In genomic region chr5:30192452-30192851, GRCm38 (mm10) we compare ENCODE assay signal across 19 mouse cellular contexts. TPM values are rescaled to one million over a fixed set of nuclear protein-coding genes. Genes with fewer than 3 reads are reported as not detected.
DNase-seq lines count a peak whose midpoint lies in the region; ATAC-seq and TF ChIP-seq lines count a peak whose summit lies in the region.
"Had no signal": no experiment of that assay in that cellular context is flagged by ENCODE, and none has a peak within 500 bp of the region (broad histone marks: within the 10 kb centered on the region; RNA-seq: fewer than 3 reads in every experiment).

No protein-coding gene starts in this region.

- no peaks in the 10 kb centered on the region for H3K79me2 ChIP-seq in heart, adult 2 months (replicated peaks; ENCODE audit: control insufficient read depth, insufficient read depth, low read length)

- WGBS in heart, adult 2 months, result 70% methylated on average over 1 of the region's 1 CpGs
- 65% methylated on average over 1 of the region's 1 CpGs for WGBS in liver, postnatal 0 days (ENCODE audit: insufficient replicate concordance)
- WGBS in liver, embryonic 11.5 days, result 64% methylated on average over 1 of the region's 1 CpGs

- H3K4me1 ChIP-seq in heart, adult 2 months (ENCODE audit: control insufficient read depth, insufficient read depth, low read length), result no peaks in the 10 kb centered on the region
- peaks cover 8% of the 10 kb centered on the region; the same call in 1 of the 2 replicates for H3K4me1 ChIP-seq in liver, postnatal 0 days (ENCODE audit: insufficient read depth)
- no peaks in the 10 kb centered on the region for H3K4me1 ChIP-seq in liver, embryonic 11.5 days (replicated peaks; ENCODE audit: control insufficient read depth, insufficient read depth, low read length)
- H3K4me1 ChIP-seq in E14TG2a.4 (replicated peaks; ENCODE audit: low read depth, low read length), result peaks cover 25% of the 10 kb centered on the region

- no peak overlapping the region for H3K4me2 ChIP-seq in liver, postnatal 0 days (ENCODE audit: low read depth, low read length)
- no peak overlapping the region for H3K4me2 ChIP-seq in liver, embryonic 11.5 days
- H3K4me2 ChIP-seq: midbrain, embryonic 11.5 days had no signal

- no peak for TF ChIP-seq POLR2A in heart, adult 2 months (IDR thresholded peaks at IDR 0.05; ENCODE audit: insufficient read depth, low read depth, low read length)

- H3K4me3 ChIP-seq in heart, adult 2 months, result no peak overlapping the region
- no peak overlapping the region for H3K4me3 ChIP-seq in liver, postnatal 0 days (ENCODE audit: low read depth, low read length)
- no peak overlapping the region for H3K4me3 ChIP-seq in liver, embryonic 11.5 days (ENCODE audit: low read depth, low read length)
- H3K4me3 ChIP-seq in E14TG2a.4 (replicated peaks; ENCODE audit: low read length), result no peak overlapping the region

- no peaks in the 10 kb centered on the region for H3K9me3 ChIP-seq in liver, postnatal 0 days (ENCODE audit: low read length)
- H3K9me3 ChIP-seq in liver, embryonic 11.5 days (ENCODE audit: control insufficient read depth, low read length), result no peaks in the 10 kb centered on the region
- no peaks in the 10 kb centered on the region for H3K9me3 ChIP-seq in E14TG2a.4 (ENCODE audit: low read length)

- no peaks in the 10 kb centered on the region for H3K27me3 ChIP-seq in heart, adult 2 months (ENCODE audit: control insufficient read depth, insufficient read depth, low read length)
- H3K27me3 ChIP-seq in liver, postnatal 0 days (ENCODE audit: insufficient read depth, low read length), result no peaks in the 10 kb centered on the region
- no peaks in the 10 kb centered on the region for H3K27me3 ChIP-seq in liver, embryonic 11.5 days (replicated peaks; ENCODE audit: control insufficient read depth, insufficient read depth, low read length)
- no peaks in the 10 kb centered on the region for H3K27me3 ChIP-seq in E14TG2a.4 (ENCODE audit: insufficient read depth, low read length)
- H3K27me3 ChIP-seq: Patski had no signal

- no peak overlapping the region for H3K27ac ChIP-seq in heart, adult 2 months
- H3K27ac ChIP-seq in liver, postnatal 0 days (ENCODE audit: low read depth), result no peak overlapping the region
- no peak overlapping the region for H3K27ac ChIP-seq in liver, embryonic 11.5 days (ENCODE audit: low read depth, low read length)

- intact Hi-C loops in heart, adult 2 months (cut with DNase I), result no loop called here
- intact Hi-C loops in heart, postnatal 36 days (cut with DNase I), result no loop called here

- no peak for TF ChIP-seq EP300 in heart, adult 2 months (IDR thresholded peaks at IDR 0.05; ENCODE audit: insufficient read depth, low read depth, low read length)
- no peak for TF ChIP-seq EP300 in liver, postnatal 0 days (IDR thresholded peaks at IDR 0.05; ENCODE audit: low read depth)

- no peak overlapping the region for H3K9ac ChIP-seq in heart, adult 2 months (ENCODE audit: low read depth, low read length)
- no peak overlapping the region for H3K9ac ChIP-seq in liver, postnatal 0 days (replicated peaks)
- H3K9ac ChIP-seq in liver, embryonic 11.5 days (ENCODE audit: low read depth, low read length), result no peak overlapping the region

- peaks cover 3% of the 10 kb centered on the region for H3K36me3 ChIP-seq in heart, adult 2 months (ENCODE audit: control insufficient read depth, insufficient read depth, low read length)
- peaks cover 7% of the 10 kb centered on the region; the same call in 1 of the 2 replicates for H3K36me3 ChIP-seq in liver, postnatal 0 days (replicated peaks; ENCODE audit: insufficient read depth, low read length)
- 0 out of 2 replicates have a peak, but pooled peaks cover 2% of the 10 kb centered on the region for H3K36me3 ChIP-seq in liver, embryonic 11.5 days (ENCODE audit: control insufficient read depth, insufficient read depth, low read length)
- peaks cover 9% of the 10 kb centered on the region for H3K36me3 ChIP-seq in E14TG2a.4 (ENCODE audit: insufficient read depth, low read length)

- TF ChIP-seq CTCF in heart, adult 2 months (IDR thresholded peaks at IDR 0.05), result peak; percentile 57
- TF ChIP-seq CTCF in liver, postnatal 0 days (IDR thresholded peaks at IDR 0.05; ENCODE audit: low read depth), result peak; percentile 45
- TF ChIP-seq CTCF in E14TG2a.4 (conservative IDR thresholded peaks at IDR 0.05; ENCODE audit: low read length), result peak; percentile 14; the same call in 1 of the 2 replicates

- no peak for DNase-seq in heart, adult 2 months
- DNase-seq in heart, postnatal 36 days, result no peak
- no peak for DNase-seq in liver, postnatal 0 days
- DNase-seq in liver, embryonic 11.5 days (ENCODE audit: low spot score), result no peak
- no peak for DNase-seq in frontal cortex, postnatal 25 days (ENCODE audit: low spot score in 2 of 2)
- no peak for DNase-seq in adrenal gland, postnatal 25 days
- DNase-seq: cerebellum, adult 11-12 months; heart, postnatal 4 days; liver; lung, postnatal 10 days had no signal

- no peak for ATAC-seq in liver, postnatal 0 days
- ATAC-seq in liver, embryonic 11.5 days (replicated peaks; ENCODE audit: low FRiP score), result no peak
- ATAC-seq in megakaryocyte-erythroid progenitor cell, adult 5-6 weeks (replicated peaks; ENCODE audit: low FRiP score, low TSS enrichment, poor library complexity, severe bottlenecking), result 0 out of 2 replicates have a peak, but pooled peaks have one; percentile 58
- ATAC-seq: forebrain, embryonic 14.5 days; Patski had no signal

RNA-seq across cellular contexts. Expression of gene Adgrf3, which starts 13.1 kb away (rescaled TPM):
- total RNA-seq in heart, adult 2 months (2021), result under 1 TPM in 1 of 2 experiments, not detected in 1; 0.20 TPM
- polyA plus RNA-seq in heart, adult 2 months (2012; rRNA removed), result 0.12 and 0.20 TPM in 2 replicates
- under 1 TPM in 1 of 2 experiments, not detected in 1; 0.08 TPM for total RNA-seq in heart, postnatal 36 days (2021)
- polyA plus RNA-seq in liver, postnatal 0 days (2015; fragmentation: Nextera tagmentation; extraction: Ambion mirVana), result not detected in 2 replicates
- polyA plus RNA-seq in liver, embryonic 11.5 days (2014; fragmentation: Nextera tagmentation; extraction: Ambion mirVana), result not detected in 2 replicates
- total RNA-seq in megakaryocyte-erythroid progenitor cell, adult 5-6 weeks (2014; fragmentation: Nextera tagmentation), result not detected in 2 replicates
- total RNA-seq in megakaryocyte-erythroid progenitor cell, adult 5-6 weeks (2017), result 0.34 TPM in 1 of 2 replicates, not detected in the other
- total RNA-seq in adrenal gland, postnatal 25 days (2021), result not detected in 2 replicates
- total RNA-seq: gastrocnemius, adult 18-20 months; layer of hippocampus, postnatal 10 days; left cerebral cortex, postnatal 25 days had no signal
- polyA plus RNA-seq: forebrain, embryonic 14.5 days; midbrain, embryonic 11.5 days; urinary bladder, adult 2 months had no signal

RNA-seq across cellular contexts. Expression of gene Hadhb, which starts 37.4 kb away (rescaled TPM):
- total RNA-seq in heart, adult 2 months (2021), result 1,000 to 10,000 TPM; 1,981 to 2,338 TPM
- polyA plus RNA-seq in heart, adult 2 months (2012; rRNA removed), result 1,187 and 1,731 TPM in 2 replicates
- total RNA-seq in heart, postnatal 36 days (2021), result 1,000 to 10,000 TPM; 2,118 to 2,205 TPM
- 421 and 447 TPM in 2 replicates for polyA plus RNA-seq in liver, postnatal 0 days (2015; fragmentation: Nextera tagmentation; extraction: Ambion mirVana)
- 145 and 167 TPM in 2 replicates for polyA plus RNA-seq in liver, embryonic 11.5 days (2014; fragmentation: Nextera tagmentation; extraction: Ambion mirVana)
- total RNA-seq in megakaryocyte-erythroid progenitor cell, adult 5-6 weeks (2014; fragmentation: Nextera tagmentation), result 85.5 and 94.8 TPM in 2 replicates
- 65.4 and 79.4 TPM in 2 replicates for total RNA-seq in megakaryocyte-erythroid progenitor cell, adult 5-6 weeks (2017)
- 681 and 777 TPM in 2 replicates for total RNA-seq in adrenal gland, postnatal 25 days (2021)

RNA-seq across cellular contexts. Expression of gene Hadha, which starts 37.5 kb away (rescaled TPM):
- total RNA-seq in heart, adult 2 months (2021), result 1,000 to 10,000 TPM; 1,174 to 1,333 TPM
- polyA plus RNA-seq in heart, adult 2 months (2012; rRNA removed), result 367 and 592 TPM in 2 replicates
- 1,000 to 10,000 TPM; 1,332 to 1,358 TPM for total RNA-seq in heart, postnatal 36 days (2021)
- polyA plus RNA-seq in liver, postnatal 0 days (2015; fragmentation: Nextera tagmentation; extraction: Ambion mirVana), result 224 and 228 TPM in 2 replicates
- polyA plus RNA-seq in liver, embryonic 11.5 days (2014; fragmentation: Nextera tagmentation; extraction: Ambion mirVana), result 122 and 128 TPM in 2 replicates
- total RNA-seq in megakaryocyte-erythroid progenitor cell, adult 5-6 weeks (2014; fragmentation: Nextera tagmentation), result 116 and 125 TPM in 2 replicates
- total RNA-seq in megakaryocyte-erythroid progenitor cell, adult 5-6 weeks (2017), result 157 TPM in 2 replicates
- 473 and 483 TPM in 2 replicates for total RNA-seq in adrenal gland, postnatal 25 days (2021)

RNA-seq across cellular contexts. Expression of gene Selenoi, which starts 39.9 kb away (rescaled TPM):
- total RNA-seq in heart, adult 2 months (2021), result 10 to 100 TPM; 13.9 to 16.1 TPM
- polyA plus RNA-seq in heart, adult 2 months (2012; rRNA removed), result 17.9 and 31.4 TPM in 2 replicates
- 10 to 100 TPM; 15.0 to 17.4 TPM for total RNA-seq in heart, postnatal 36 days (2021)
- polyA plus RNA-seq in liver, postnatal 0 days (2015; fragmentation: Nextera tagmentation; extraction: Ambion mirVana), result 9.3 and 9.8 TPM in 2 replicates
- 28.2 and 31.3 TPM in 2 replicates for polyA plus RNA-seq in liver, embryonic 11.5 days (2014; fragmentation: Nextera tagmentation; extraction: Ambion mirVana)
- total RNA-seq in megakaryocyte-erythroid progenitor cell, adult 5-6 weeks (2014; fragmentation: Nextera tagmentation), result 34.1 and 40.5 TPM in 2 replicates
- 90.2 and 120 TPM in 2 replicates for total RNA-seq in megakaryocyte-erythroid progenitor cell, adult 5-6 weeks (2017)
- total RNA-seq in adrenal gland, postnatal 25 days (2021), result 22.6 and 22.7 TPM in 2 replicates
